Mouse (Mus musculus) C2C12 (cell line): ENCODE data around the gene Pdpn.

ENCODE experiments used
- CEBPB ChIP-seq: IDR thresholded peaks from one replicate; pipeline ENCODE4 v1.6.1; 2011; ENCODE audit warnings: low read depth, mild to moderate bottlenecking, control low read depth, moderate library complexity
- CTCF ChIP-seq: IDR thresholded peaks from one replicate; pipeline ENCODE4 v1.5.1; 2011; ENCODE audit not compliant: control insufficient read depth, insufficient read depth, insufficient read length
- FOSL1 ChIP-seq: IDR thresholded peaks from one replicate; pipeline ENCODE4 v1.8.0; 2011; ENCODE audit warnings: mild to moderate bottlenecking, low read length; ENCODE audit not compliant: poor library complexity, insufficient read depth, severe bottlenecking
- MAX ChIP-seq: IDR thresholded peaks from one replicate; pipeline ENCODE4 v1.6.1; 2011; ENCODE audit warnings: mild to moderate bottlenecking, control low read depth
- MYOD1 ChIP-seq: IDR thresholded peaks from one replicate; pipeline ENCODE4 v1.6.1; 2011; ENCODE audit warnings: low read depth; ENCODE audit not compliant: control insufficient read depth, insufficient read length
- MYOG ChIP-seq: IDR thresholded peaks from one replicate; pipeline ENCODE4 v1.6.1; 2011; ENCODE audit not compliant: control insufficient read depth, insufficient read length; ENCODE audit errors: extremely low read depth

DNA sequence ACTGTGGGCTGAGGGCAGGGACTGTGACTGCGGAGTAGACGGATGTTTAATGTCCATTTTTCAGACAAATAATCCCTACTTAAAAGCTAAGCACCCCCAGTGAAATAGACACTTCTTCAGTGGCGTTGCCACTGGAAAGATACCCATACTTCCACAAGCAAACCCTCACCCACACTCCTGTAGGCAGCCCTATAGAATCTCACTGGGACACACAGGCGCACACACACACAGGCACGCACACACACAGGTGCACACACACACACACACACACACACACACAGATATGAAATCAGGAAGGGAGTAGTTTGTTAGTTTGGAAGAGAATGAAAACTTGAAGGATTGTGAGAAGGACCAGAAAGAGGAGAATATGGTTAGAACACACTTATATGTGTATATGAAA, 20.3 kb downstream of the Pdpn start:
- TF ChIP-seq CTCF (no peak), CEBPB (no peak), MYOG (no peak), MYOD1 (no peak), MAX (no peak), FOSL1 (no peak)
